Mouse (Mus musculus) lung, embryonic 16.5 days (tissue): ENCODE data around the gene Lrriq3. TPM values are rescaled to one million over a fixed set of nuclear protein-coding genes. Genes with fewer than 3 reads are reported as not detected.

Source experiments
- ATAC-seq: fragments of 200-750 bp; cut with Nextera tagmentation; 2 replicates; pipeline ENCODE4 v1.8.0; 2017; ENCODE audit warnings: low read depth, mild to moderate bottlenecking, moderate library complexity
- H3K27ac ChIP-seq: fragments of 300-500 bp; sonication (generic); 2 replicates; pipeline ENCODE4 v1.5.1; 2014; ENCODE audit warnings: mild to moderate bottlenecking, control low read depth, low read length
- H3K27me3 ChIP-seq: fragments of 300-500 bp; sonication (generic); 2 replicates; pipeline ENCODE4 v1.6.1; 2014; ENCODE audit warnings: low read depth, low read length, mixed read lengths; ENCODE audit not compliant: control insufficient read depth, insufficient read depth
- H3K36me3 ChIP-seq: fragments of 300-500 bp; sonication (generic); 2 replicates; pipeline ENCODE4 v1.6.1; 2014; ENCODE audit warnings: low read length; ENCODE audit not compliant: control insufficient read depth, insufficient read depth
- H3K4me1 ChIP-seq: fragments of 300-500 bp; sonication (generic); replicated peaks from 2 replicates; pipeline ENCODE4 v1.6.1; 2014; ENCODE audit warnings: low read length, mixed read lengths; ENCODE audit not compliant: control insufficient read depth, insufficient read depth
- H3K4me2 ChIP-seq: fragments of 300-500 bp; sonication (generic); 2 replicates; pipeline ENCODE4 v1.6.1; 2014; ENCODE audit warnings: low read depth, low read length, control low read depth
- H3K4me3 ChIP-seq: fragments of 300-500 bp; sonication (generic); 2 replicates; pipeline ENCODE4 v1.5.1; 2014; ENCODE audit warnings: mild to moderate bottlenecking, low read length, control low read depth
- H3K9ac ChIP-seq: fragments of 300-500 bp; sonication (generic); 2 replicates; pipeline ENCODE4 v1.6.1; 2014; ENCODE audit warnings: low read length, control low read depth
- H3K9me3 ChIP-seq: fragments of 300-500 bp; sonication (generic); 2 replicates; pipeline ENCODE4 v1.6.1; 2016; ENCODE audit warnings: low read length; ENCODE audit not compliant: control insufficient read depth
- WGBS: fragments of 180-500 bp; shearing (Covaris S2); extraction: QIAGEN DNeasy Blood & Tissue Kit; methylation state at CpG from one replicate; pipeline ENCODE4 v1.1.7; 2014; 5-methylcytosine and 5-hydroxymethylcytosine counted together
- polyA plus RNA-seq: library from polyadenylated mRNA; unstranded; fragments of >200 nt; fragmentation: Nextera tagmentation; extraction: Ambion mirVana; gene quantifications from 2 replicates; pipeline ENCODE4 v1.2.1, GENCODE M21; 2015

Lrriq3 gene
- 0.96 and 1.1 TPM in 2 replicates for polyA plus RNA-seq

DNA sequence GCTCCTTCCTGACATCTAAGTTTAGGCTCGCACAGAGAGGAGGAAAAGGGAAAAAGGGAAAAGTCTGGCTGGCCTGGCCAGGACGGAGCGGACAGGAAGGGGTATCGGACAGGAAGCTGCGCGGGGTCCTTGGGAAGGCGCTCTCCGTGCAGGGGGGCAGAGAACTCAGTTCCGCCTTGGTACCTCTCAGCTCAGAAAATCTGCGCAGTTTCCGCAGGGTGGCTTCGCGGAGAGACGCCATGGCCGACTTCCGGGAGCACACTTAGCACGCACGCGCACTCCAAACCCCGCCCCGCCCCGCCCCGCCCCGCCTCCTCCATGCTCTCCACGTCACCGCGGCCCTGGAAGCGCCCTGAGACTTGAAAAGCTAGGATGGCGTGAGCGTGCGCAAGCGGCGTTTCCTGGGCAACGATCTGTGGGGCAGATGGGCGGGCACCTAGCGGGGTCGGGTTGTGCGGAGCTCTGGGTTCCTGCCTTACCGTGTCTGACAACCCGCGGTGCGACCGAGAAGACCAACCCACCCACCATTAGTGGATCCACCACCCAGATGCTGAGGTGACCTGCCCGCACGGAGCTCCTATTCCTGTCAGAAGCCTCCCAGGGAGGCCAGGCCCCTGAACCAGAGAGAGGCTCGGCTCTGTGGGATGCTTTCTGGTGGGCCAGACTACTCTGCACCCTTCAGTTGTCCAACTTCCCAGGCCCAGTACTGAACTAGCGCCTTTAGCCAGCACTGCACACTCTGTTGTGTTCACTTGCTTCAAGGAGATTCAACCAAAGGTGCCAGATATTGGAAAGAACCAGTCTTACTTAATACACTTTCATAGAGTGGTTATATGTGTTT, at the start of gene Lrriq3, which contains the start of gene Fpgt:
Lrriq3 (plus strand) TSS at position 319 of the 841 bp plus-strand sequence.
Fpgt (minus strand) TSS at position 288 of the 841 bp plus-strand sequence.
- peak within 1 kb of the TSS; percentile 62 for H3K4me3 ChIP-seq
- whole genome bisulfite sequencing: 1% methylated on average over 44 of the region's 47 CpGs
- H3K9me3 ChIP-seq: no peaks in the 10 kb centered on the region
- H3K4me2 ChIP-seq: peak within 1 kb of the TSS; percentile 77
- peak; percentile 99 for ATAC-seq
- H3K27ac ChIP-seq: peak within 1 kb of the TSS; percentile 80
- H3K4me1 ChIP-seq: peaks cover 4% of the 10 kb centered on the region
- H3K36me3 ChIP-seq: 0 out of 2 replicates have a peak, but pooled peaks cover 3% of the 10 kb centered on the region
- peak within 1 kb of the TSS; percentile 85 for H3K9ac ChIP-seq
- no peaks in the 10 kb centered on the region for H3K27me3 ChIP-seq

DNA sequence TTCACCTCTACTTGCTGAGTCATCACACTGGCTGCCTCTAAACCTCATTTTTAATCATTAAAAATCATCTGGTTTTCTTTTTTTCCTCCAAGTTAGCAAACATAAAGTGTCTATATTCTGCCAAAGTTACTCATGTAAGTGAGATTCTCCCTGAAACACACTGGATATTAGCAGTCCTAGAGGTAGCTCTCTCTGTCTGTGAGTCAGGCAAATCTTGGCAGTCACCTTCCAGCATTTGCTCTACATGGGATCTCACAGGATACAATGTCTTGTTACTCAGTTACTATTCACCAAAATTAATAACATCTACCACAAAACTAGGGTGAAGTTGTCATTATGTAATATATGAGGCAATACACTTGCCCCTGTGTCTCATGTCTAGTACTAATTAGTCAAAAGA, 41.2 kb upstream of the Lrriq3 start:
- no peaks in the 10 kb centered on the region for H3K4me1 ChIP-seq
- H3K36me3 ChIP-seq: no peaks in the 10 kb centered on the region
- H3K4me3 ChIP-seq: no peak overlapping the region
- no peaks in the 10 kb centered on the region for H3K27me3 ChIP-seq
- no peak overlapping the region for H3K4me2 ChIP-seq
- no peak for ATAC-seq
- H3K27ac ChIP-seq: no peak overlapping the region
- H3K9ac ChIP-seq: no peak overlapping the region
- H3K9me3 ChIP-seq: no peaks in the 10 kb centered on the region

DNA sequence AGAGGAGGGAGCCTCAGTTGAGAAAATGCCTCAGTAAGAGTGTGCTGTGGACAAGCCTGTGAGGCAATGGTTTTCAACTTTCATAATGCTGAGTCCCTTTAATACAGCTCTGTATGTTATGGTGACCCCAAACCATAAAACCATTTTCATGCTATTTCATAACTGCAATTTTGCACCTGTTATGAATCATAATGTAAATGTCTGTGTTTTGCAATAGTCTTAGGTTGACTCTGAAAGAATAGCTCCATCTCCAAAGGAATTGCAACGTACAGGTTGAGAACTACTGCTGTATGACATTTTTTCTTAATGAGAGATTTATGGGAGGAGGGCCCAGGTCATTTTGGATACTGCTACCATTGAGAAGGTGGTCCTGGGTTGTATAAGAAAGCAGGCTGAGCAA, 40.0 kb upstream of the Lrriq3 start:
- H3K9ac ChIP-seq: no peak overlapping the region
- 59% methylated on average over 1 of the region's 1 CpGs for WGBS
- H3K36me3 ChIP-seq: no peaks in the 10 kb centered on the region

DNA sequence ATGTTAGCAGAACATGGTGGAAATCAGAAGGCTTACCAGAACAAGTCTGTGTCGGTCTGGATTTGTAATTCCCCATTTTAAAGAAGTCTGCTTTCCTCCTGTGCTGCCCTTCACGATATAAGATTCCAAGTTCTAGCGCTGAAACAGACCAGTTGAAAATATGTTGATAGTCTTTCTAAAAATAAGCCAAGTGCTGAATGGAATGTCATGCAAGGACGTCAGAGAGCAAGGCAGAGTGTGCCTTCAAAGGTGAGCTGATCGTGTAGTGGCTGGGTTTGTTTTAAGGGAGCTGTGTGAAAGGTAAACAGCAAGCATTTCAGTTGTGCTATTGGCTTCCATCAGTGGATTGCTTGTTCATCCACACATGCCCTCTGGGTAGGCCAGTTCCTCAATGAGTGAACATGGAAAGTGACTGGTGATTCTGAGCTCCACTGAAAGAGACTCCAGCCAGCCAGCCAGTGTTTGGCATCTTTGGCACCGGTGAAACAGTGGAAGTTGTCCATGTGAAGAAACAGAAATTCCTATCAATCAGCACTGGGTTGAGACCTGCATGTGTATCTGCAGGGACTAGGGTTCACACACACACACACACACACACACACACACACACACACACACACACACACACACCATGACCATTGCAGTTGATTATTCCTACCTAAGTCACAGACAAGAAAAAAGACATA, 37.9 kb upstream of the Lrriq3 start, which contains the start of gene Tnni3k:
Tnni3k (minus strand) TSS at position 177 of the 686 bp plus-strand sequence.
- no peak within 1 kb of the TSS for H3K27ac ChIP-seq
- no peaks in the 10 kb centered on the region for H3K9me3 ChIP-seq
- H3K4me2 ChIP-seq: no peak within 1 kb of the TSS
- H3K4me1 ChIP-seq: no peaks in the 10 kb centered on the region
- WGBS: 46% methylated on average over 6 of the region's 6 CpGs
- no peak within 1 kb of the TSS for H3K9ac ChIP-seq
- ATAC-seq: no peak
- no peaks in the 10 kb centered on the region for H3K27me3 ChIP-seq
- no peak within 1 kb of the TSS for H3K4me3 ChIP-seq
- no peaks in the 10 kb centered on the region for H3K36me3 ChIP-seq

More for the DNA sequence above, 40.0 kb upstream of the Lrriq3 start:
- H3K4me3 ChIP-seq: no peak overlapping the region
- no peak for ATAC-seq
- H3K9me3 ChIP-seq: no peaks in the 10 kb centered on the region
- H3K4me1 ChIP-seq: no peaks in the 10 kb centered on the region
- no peaks in the 10 kb centered on the region for H3K27me3 ChIP-seq
- H3K4me2 ChIP-seq: no peak overlapping the region
- H3K27ac ChIP-seq: no peak overlapping the region

DNA sequence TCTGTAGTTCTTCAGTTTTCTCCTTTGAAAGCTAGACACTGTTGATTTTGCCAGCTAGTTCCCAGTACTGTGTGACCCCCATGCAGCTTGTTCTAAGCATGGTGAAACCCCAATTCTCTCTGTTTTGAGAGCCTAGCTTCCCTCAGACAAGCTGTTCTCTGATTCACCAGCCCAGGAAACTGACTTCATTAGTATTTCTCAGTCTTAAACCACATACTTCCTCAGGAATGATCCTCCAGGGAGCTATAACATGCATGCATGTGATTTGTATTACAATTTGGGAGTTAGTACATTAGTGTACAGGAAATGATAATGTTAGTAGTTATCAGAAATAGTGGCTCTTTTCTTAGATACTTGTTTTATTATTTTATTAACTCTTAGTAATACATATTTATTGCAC, 36.6 kb upstream of the Lrriq3 start:
- H3K9ac ChIP-seq: no peak overlapping the region
- H3K4me1 ChIP-seq: no peaks in the 10 kb centered on the region
- H3K9me3 ChIP-seq: no peaks in the 10 kb centered on the region
- H3K36me3 ChIP-seq: no peaks in the 10 kb centered on the region
- H3K4me2 ChIP-seq: no peak overlapping the region
- no peak overlapping the region for H3K4me3 ChIP-seq
- H3K27me3 ChIP-seq: no peaks in the 10 kb centered on the region
- no peak overlapping the region for H3K27ac ChIP-seq
- ATAC-seq: no peak

DNA sequence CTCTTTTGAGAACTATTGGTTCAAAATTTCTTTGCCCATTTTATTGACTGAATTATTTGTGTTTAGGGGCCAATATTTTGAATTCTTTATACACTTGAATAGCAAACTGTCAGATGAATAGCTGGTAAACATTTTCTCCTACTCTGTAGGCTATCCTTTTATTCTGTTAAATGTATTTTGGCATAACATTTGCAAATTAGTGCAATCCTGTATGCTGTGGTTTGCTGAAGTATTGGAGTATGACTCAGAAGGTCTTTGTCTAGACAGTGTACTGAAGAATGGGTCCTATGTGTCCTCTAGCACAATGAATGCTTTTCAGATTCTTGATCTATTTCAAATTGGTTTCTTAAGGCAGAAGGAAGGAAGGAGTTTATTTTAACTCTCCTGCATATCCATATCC, 35.7 kb upstream of the Lrriq3 start:
- H3K27me3 ChIP-seq: no peaks in the 10 kb centered on the region
- no peaks in the 10 kb centered on the region for H3K9me3 ChIP-seq
- H3K4me1 ChIP-seq: no peaks in the 10 kb centered on the region
- H3K4me2 ChIP-seq: no peak overlapping the region
- H3K36me3 ChIP-seq: no peaks in the 10 kb centered on the region
- H3K4me3 ChIP-seq: no peak overlapping the region
- H3K27ac ChIP-seq: no peak overlapping the region
- H3K9ac ChIP-seq: no peak overlapping the region
- ATAC-seq: no peak

DNA sequence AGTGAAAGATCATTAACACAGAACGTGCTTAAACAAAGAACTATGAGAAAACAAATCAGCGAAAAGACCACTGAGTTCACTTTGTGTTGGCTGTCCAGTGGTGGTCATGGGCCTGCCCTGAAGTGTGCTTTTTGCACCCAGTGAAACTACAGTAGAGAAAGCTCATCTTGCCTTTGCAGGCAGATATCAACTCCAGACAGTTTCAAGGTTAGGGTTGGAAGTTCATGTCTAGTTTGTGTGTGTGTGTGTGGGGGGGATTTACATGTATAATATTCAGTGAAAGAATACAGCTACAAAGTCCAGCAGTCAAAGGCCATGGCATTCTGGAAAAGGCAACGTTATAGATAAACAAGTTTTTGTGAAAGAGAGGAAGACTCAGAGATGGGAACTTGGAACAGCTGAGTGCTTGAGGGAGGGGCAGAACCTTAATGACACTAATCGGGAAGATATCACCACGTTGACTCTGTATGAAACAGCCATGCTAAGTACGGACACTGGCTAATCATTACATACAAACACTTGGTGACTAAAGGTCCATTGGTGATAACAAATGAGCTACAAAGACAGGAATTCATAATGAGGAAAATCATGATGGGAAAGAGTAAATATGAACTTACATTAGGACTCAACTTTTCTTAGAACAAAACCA, 34.3 kb upstream of the Lrriq3 start:
- Histone ChIP-seq H3K27ac (no peak overlapping the region), H3K9me3 (no peaks in the 10 kb centered on the region), H3K4me3 (no peak overlapping the region), H3K27me3 (no peaks in the 10 kb centered on the region), H3K9ac (no peak overlapping the region), H3K4me2 (no peak overlapping the region), H3K36me3 (no peaks in the 10 kb centered on the region), H3K4me1 (no peaks in the 10 kb centered on the region)
- no peak for ATAC-seq
- WGBS: 60% methylated on average over 6 of the region's 6 CpGs

DNA sequence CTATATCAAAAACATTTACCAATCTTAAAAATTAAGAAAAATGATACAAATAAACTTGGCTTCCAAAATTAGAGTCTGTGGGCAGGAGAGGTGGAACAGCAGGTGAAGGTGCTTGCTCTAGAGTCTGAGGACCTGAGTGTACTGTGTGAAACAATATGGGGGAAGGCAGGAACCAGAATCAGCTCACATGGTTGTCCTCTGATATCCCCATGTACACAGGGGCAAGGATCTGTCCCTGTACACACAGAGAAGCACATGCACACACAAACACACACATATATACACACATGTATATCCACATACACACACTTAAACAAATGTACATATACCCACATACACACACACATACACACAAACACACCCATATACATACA, 33.8 kb upstream of the Lrriq3 start:
- H3K4me2 ChIP-seq: no peak overlapping the region
- H3K4me3 ChIP-seq: no peak overlapping the region

DNA sequence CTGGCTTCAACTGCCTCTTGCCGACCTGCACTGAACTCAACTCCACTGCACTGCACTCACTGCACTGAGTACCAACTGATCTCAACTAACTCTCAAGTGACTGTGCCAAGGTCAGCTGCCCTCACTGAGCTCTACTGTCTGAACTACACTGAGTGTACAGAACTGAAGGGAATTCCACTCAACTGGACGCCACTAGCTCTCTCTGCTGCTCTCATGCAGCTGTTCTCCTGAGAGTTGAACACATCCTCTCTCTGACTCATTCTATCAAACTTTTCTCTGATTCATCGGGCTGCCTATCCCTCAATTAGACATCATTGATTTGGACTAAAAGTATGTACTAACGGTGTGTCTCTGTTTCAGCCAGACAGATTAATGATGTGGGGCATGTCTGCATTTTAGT, 15.3 kb upstream of the Lrriq3 start:
- Histone ChIP-seq H3K9ac (no peak overlapping the region), H3K27ac (no peak overlapping the region), H3K36me3 (no peaks in the 10 kb centered on the region), H3K27me3 (no peaks in the 10 kb centered on the region), H3K4me3 (no peak overlapping the region), H3K4me2 (no peak overlapping the region), H3K4me1 (no peaks in the 10 kb centered on the region), H3K9me3 (no peaks in the 10 kb centered on the region)
- ATAC-seq: no peak
- 67% methylated on average over 4 of the region's 4 CpGs for WGBS

More for the DNA sequence above, 33.8 kb upstream of the Lrriq3 start:
- Histone ChIP-seq H3K27me3 (no peaks in the 10 kb centered on the region), H3K27ac (no peak overlapping the region), H3K9ac (no peak overlapping the region), H3K36me3 (no peaks in the 10 kb centered on the region), H3K9me3 (no peaks in the 10 kb centered on the region), H3K4me1 (no peaks in the 10 kb centered on the region)
- ATAC-seq: no peak
